Mouse (Mus musculus) spleen, postnatal 14 days (tissue): ENCODE measurements around the gene Lypd3.
A peak's percentile ranks its signal among the peaks of the same experiment; 100 is the strongest.

Experiments used
- DNase-seq, 2 experiments: peaks; one replicate each; pipeline ENCODE4 v3.0.0; 2021 to 2022; ENCODE audit warnings: low spot score in 2 of 2

Gene Lypd3

DNA sequence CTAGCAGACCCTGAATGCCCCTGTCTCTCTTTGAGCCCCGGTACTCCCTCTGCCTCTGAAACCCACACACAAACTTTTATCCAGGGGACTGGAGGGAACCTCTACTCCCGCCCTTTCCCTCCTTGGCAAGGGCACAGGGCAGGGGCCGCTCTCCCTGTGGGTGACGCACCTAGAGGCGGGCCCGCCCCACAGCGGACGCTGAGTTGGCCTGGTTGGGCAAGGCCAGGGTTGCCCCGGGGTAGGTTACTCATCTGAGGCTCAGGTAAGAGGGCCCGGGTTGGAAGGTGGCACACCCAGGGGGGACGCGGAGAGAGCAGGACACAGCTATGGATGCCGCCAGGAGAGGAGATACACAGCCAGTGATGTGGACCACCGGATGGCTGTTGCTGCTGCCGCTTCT, at the start of gene Lypd3:
Lypd3 (plus strand) TSS at position 287 of the 400 bp plus-strand sequence.
- no peak for DNase-seq

DNA sequence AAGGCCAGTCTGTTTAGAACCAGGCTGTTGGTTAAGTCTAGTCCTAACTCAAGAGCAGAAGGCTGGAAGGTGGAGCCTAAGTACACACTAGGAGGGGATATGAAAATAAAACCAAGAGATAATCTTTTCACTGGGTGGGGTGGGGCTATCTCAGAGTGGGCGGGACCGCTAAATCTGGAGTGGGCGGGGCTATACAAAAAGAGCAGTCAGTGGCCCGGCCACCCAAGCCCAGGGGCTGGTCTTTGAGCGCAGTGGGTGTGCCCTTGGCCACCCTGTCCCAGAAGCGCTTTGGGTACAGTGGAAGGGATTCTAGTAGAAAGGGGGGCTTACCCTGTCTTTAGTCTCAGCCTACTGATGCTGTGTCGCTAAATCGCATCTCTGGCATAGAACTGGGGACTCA, 49.5 kb upstream of the Lypd3 start:
- DNase-seq = no peak

DNA sequence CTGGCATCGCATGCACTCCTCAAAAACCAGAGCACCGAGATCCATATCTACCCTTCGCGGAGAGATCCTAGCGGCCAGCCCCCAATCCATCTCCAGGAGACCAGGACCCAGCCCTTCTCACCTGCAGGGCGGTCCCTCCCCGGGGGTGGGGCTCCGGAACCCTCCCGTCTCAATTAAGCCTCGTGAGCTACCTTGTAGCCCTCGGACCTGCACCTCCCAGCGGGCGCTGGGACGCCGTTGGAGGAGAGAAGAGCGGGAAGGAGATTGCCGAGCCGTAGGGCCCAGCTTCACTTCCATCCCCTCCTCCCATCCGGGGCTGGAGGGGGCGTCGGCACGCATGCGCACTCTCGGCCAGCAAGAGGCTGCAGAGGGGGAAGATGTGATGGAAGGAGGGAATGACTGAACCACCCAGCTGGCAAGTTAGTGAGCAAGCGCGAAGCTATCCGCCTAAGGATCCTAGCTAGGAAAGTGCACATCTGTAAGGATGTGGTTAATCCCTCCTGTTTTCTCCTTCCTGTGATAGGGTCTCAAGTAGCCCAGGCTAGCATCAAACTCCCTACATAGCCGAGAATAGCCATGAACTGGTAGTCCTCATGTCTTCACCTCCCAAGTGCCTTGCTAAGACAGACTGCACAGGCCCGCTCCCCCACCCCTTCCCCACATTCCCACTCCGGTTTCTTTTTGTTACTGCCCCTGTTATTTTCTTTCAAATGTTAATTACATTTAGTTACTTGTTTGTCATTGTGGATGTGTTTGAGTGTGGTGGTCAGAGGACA, 48.8 kb upstream of the Lypd3 start, which contains the start of the genes Ethe1 and Zfp575:
Ethe1 (plus strand) TSS at position 214 of the 776 bp plus-strand sequence.
Zfp575 (minus strand) TSS at position 312 of the 776 bp plus-strand sequence.
- no peak for DNase-seq

DNA sequence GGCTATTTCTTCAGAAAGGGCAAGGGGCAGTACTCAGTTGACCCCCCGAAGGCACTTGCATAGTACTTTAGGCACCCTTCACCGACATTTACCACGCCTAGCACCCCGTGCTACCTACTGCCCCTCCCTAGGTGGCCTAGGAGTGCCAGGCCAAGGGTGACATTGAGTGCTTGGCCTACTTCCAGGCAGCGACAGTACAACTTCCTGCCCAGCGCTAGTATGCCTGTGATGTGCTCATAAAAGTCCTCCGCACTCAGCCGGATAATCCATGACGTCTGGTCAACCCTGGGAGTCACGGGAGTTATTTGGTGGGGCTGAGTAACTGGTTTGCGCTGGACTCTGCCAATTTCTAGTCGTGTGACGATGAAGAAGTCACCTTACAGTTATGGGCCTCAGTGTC, 48.0 kb upstream of the Lypd3 start:
- no peak for DNase-seq

DNA sequence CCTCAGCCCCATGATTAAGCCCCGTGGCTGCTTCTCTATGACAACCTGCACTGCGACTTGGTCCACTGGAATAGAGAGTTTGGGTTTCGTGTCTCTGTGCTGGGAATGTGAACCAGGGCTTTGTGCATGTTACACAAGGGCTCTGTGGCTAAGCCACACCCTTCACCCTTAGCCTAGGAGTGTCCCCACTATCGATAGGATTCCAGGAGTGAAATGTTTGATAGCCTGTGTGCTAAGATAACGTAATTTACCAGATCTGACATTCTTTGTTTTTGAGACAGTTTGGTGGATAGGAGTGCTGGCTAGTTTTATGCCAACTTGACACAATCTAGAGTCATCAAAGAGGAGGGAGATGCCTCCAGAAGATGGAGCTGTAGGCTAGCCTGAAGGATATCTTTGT, 44.6 kb upstream of the Lypd3 start:
- DNase-seq = no peak

DNA sequence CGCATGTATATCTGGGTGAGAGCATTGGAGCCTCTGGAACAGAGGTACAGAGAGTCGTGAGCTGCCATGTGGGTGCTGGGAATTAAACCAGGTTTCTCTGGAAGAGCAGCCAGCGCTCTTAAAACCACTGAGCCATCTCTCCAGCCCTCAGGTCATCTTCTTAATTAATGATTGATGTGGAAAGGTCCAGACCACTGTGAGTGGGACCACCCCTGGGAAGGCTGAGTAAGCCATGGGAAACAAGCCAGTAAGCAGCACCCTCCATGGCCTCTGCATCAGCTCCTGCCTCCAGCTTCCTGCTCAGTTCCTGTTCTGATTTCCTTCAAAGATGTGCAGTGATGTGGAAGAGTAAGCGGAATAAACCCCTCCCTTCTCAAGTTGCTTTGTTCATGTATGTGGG, 44.2 kb upstream of the Lypd3 start:
- DNase-seq = no peak

DNA sequence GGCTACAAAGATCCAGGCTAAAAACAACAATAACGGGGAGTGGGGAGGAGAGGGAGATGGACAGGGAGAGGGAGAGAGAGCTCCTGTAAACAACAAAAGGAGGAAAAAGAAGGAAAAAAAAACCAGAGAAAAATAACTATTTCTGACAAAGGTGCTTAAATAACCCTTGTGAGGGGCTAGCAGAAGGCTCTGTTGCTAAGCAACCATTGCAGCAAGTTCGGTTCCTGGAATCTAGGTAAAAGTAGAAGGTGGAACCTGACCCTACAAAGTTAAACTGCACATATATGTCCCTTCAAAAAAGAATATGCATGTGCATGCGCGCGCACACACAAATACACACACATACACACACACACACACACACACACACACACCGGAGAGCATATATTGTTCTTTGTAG, 43.6 kb upstream of the Lypd3 start:
- DNase-seq = no peak

DNA sequence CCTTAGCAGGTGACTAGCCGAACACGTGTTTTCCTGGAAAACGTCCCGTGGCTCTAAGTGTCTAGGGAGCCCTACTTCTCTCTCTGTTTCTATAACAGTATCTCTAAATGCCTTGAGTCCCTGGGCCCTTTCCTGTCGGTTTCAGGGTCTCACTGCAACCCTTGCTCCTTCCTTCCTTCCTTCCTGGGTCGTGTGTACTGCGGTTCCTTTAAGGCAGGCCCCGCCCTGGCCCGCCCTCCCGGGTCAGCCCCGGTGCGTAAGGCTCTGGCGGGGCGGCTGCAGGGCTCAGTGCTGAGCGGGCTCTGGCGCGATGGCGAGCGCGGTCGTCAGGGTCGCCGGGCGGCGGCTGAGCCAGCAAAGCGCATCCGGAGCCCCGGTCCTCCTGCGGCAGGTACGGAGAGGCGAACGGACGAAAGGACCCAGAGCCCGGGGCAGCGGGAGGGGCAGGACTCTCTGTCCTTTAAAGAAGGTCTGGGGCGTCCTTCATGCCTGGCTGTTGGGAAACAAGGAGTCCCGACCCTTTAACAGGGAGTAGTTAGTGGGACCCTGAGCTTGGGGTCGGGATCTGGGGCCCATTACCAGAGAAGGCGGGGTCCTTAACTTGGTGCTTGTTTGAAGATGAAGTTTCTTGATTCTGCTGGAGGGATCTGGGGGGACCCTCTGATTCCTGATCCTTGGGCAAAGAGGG, 42.6 kb upstream of the Lypd3 start:
- DNase-seq = peak; percentile 51 to 65

DNA sequence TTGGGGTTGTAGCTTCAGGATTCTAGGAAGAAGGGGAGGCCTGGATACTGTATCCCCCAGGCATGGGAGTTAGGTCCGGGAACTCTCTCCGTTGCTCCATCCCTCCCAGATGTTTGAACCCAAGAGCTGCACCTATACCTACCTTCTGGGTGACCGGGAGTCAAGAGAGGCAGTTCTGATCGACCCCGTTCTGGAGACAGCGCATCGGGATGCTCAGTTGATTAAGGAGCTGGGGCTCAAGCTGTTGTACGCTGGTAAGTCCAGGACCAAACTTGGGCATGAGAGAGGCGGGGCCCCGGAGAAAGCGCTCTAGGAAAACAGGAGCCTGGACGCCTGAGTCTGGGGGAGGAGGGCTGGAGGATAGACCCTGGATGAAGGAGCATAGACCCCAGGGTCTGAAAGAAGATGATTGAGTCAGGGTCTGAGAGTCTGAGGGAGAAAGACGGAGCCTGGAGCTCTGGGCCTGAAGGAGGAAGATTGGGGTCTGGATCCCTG, 42.0 kb upstream of the Lypd3 start:
- no peak for DNase-seq

DNA sequence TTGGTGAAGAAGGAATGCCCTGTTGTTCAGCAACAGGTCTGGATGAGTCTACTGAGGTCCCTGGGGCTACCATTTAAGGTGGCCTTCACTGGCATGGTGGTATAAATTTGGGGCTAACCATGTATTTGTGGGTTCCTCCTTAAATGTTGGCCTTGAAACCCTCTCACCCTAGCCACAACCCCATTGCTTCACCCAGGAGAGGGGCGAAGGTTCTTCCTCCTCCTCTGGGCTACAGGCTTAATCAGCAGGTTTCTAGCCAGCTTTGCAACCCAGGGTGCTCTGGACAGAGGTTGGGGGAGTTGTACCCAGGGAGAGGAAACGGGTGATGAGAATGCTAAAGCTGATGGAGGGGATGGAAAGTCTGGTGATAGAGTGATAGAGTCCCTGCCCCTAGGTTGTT, 40.9 kb upstream of the Lypd3 start:
- DNase-seq = no peak

DNA sequence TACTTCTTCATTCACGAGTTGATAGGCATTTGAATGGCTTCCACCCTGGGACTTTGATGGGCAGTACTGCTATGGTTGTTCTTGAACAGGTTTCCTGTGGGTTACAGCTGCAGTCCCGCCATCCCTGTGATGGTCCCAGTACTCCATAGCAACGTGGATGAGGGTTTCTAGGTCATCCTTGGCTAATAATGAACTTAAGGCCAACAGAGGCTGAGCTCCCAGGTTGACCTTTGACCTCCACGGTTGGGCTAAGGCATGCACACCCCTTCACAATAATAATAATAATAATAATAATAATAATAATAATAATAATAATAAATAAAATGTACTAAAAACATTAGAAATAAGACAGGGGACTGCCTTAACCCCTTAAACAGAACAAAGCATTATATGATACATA, 38.2 kb upstream of the Lypd3 start:
- DNase-seq = no peak

DNA sequence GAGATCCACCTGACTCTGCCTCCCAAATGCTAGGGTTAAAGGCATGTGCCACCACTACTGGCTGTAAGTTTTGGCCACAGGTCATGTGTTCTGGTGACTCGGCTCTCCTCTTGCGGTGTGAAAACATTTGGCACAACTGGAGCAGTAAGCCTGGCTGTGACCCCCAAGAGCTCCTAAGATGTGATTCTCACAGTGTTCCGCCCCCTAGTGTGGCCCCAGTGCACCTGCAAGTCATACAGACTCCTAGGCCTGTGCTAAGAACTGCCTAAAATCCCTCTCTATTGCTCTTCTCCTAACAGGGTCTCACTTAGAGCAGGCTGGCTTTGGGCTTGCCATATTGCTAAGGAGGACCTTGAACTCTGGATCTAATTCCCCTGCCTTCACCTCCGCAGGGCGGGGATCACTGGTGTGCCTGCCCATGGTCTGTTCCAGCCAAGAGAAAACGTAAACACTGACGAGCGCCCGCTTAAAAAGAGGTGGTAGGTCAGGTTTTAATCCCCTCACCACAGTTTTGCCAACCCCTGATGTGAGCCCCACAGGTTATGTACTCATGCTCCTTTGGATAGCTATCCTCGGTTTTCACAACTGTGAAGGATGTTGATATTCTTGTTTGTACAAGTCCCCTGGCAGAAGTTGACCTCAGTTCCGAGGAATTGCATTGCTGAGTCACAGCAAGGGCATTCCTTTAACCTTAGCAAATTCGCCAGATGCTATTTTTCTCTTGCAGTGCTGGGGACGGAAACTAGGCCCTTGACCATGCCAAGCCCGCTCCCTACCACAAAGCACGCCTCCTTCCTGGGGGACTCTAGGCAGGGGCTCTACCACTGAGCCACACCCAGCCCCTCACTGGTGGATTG, 36.9 kb upstream of the Lypd3 start:
- DNase-seq = no peak

DNA sequence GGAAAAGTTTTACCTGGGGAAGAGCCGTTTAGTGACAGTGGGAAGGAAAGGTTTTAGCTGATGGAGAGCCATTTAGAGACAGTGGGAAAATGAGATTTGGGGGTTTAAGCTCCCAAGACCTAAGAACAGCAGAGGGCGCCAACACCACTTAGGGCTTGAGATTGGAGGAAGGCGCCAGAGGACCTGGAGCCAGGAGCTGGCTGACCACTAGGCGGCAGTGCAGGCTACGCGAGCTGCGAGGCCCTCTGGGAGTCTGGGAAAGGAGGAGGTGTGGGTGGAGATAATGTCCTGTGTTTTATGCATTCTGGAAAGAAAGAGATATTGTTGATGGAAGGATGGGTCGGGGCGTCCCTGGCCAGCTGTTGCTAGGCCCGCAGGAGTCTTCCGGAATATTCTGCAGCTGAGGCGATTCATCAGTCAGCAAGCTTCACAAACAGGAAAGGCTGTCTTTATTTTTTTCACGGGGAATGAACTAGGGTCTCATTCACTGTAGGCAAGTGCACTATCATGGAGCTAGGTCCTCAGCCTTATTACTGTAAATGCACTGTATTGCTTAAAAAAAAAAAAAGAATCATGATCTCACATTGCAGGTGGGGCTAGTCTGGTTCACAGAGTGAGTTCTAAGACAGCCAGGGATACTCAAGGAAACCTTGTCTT, 35.3 kb upstream of the Lypd3 start:
- DNase-seq = peak; percentile 82 to 92

DNA sequence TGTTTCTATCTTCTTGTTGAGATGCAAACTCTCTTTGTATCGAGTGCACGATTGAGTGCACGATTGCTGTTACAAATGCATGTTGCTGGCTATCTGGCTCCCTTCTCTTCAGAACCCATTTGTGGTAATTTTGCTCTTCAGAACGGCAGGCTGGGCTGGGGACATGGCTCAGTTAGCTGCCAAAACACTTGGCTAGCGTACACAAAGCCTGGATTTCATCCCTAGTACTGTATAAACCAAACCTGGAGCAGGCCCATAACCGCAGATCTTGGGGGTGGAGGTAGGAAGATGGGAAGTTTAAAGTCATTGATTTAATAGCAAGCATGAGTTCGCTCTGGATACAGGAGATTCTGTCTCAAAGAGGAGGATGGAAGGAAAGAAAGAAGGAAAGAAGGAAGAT, 30.8 kb upstream of the Lypd3 start:
- DNase-seq = no peak

DNA sequence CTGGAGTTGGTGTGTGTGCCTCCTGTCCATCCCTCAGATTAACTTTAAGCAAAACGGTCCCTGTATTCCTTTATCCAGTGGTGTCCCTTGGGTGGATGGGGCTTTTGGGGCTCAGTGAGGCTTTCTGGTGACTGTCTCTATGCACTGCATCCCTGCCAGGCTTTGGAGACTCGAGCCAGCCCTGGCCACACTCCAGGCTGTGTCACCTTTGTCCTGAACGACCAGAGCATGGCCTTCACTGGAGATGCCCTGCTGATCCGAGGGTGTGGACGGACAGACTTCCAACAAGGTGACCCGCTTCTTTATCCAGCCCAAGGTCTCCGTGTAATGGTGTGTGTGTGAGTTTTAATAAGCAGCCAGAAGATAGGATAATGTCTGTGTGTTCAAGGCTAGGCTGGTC, 30.3 kb upstream of the Lypd3 start:
- DNase-seq = no peak

DNA sequence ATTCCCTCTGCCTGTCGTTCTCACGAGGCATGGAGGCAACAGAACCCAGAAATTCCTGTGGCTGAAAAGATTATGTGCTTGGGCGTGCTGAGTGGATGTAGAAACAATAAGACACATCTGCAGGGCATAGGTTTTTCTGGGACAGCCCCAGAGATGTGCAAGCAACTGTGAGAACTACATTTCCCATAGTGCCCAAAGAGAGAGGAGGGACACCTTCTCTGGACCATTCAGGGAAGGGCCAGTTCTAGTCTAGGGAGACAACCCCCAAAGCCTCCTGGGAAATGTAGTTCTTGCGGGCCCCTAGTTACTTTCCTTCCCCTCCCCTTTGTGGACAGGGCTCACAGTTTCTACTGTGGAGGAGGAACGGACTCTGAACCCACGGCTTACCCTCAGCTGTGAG, 28.3 kb upstream of the Lypd3 start:
- DNase-seq = peak in 1 of 2 experiments; percentile 62

DNA sequence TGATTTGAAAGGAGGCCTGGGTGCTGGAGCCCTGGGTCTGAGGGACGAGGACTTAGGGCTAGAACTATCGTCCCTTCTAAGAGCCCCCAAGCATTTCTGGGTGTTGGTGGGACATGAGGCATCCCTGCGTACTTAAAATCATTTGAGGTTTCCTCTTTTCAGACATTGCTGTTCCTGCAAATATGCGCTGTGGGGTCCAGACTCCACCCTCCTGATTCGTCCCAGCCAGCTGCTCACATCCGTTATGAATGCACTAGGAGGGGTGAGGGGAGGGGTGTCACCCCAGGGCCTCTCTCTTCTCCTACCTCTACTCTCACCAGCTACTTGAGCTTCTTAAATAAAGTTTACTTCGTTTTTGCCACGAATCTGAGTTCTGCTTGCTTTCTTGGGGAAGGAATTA, 27.8 kb upstream of the Lypd3 start:
- DNase-seq = no peak

DNA sequence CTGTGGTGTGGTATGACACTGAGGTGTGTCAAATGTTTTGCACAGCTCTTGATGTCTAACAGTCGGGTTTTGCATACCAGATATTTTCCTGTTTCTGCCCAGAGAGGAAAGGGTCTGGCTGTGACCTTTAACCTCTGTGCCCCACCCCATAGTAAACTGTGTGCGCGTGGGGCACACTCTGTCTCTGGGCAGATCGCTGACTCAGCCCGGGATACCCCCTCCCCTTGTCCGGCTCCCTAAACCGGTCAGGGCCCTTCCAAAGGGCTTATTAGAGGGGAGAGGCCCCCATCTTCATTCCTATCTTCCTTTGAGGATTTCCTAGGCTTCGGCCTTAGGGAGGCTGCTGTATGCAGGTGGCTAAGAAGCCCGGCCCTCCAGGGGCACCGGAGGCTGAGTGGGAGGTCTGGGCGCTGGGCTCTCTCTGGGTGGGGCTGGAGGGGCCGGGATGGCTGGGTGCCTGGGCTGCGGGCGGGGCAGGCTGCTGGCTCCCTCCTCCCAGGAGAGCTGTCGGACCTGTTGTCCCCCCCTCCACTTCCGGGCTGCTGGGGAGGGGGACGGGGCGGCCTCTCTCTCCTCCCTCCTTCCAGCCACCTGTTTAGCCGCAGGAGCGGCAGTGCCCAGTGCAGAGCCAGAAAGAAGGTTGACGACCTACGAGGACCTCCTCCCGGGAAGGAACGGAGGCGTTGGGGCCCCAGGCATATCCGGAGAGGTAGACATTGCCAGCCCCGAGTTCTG, 26.0 kb upstream of the Lypd3 start, which contains the start of gene Phldb3:
Phldb3 (plus strand) TSS at position 620 of the 735 bp plus-strand sequence.
- DNase-seq = peak in 1 of 2 experiments; percentile 22

DNA sequence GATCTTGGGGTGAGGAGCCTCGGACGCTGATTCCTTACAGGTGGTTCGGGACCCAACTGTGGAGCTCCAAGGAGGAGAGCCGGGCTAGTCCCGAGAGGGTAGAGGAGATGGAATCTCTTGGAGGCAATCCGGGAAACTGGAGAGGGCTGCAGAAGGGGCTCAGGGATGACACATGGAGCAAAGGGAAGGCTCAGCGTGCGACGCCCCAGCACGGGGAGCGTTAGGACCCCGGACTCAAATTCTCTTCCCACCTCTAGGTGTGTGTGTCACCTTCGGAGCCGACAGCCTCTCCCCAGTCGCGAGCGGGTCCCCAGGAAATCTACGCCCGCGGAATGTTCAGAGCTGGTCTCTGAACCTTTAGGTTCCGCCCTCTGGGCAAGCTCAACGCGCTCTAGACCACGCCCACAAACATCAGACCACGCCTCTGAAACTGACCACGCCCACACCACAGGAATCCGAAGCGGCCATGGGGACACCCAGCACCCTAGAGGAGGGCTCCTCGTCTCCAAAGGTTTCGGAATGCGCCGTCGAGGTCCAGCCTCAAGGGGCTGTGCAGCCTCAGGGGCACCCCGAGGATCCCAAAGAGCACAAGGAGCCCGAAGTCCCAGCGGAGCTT, 25.4 kb upstream of the Lypd3 start:
- peak; percentile 93 to 95 for DNase-seq

DNA sequence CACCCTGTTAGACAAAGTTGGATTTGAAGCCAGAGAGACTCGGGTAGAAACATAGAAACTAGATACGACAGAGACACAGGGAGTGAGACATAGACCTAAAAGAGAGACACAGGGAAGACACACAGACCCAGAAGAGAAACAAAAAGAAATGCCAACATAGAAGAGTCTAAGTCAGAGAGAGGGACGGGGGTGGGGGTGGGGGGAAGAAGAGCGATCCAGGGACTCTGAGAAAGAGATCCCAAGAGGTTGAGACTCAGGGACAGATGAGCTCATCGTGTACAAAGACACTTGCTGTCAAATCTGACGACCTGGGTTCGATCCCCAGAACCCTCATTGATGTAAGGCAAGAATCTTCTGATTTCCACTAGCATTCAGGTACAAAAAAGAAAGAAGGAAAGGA, 24.6 kb upstream of the Lypd3 start:
- no peak for DNase-seq
